Mouse (Mus musculus): ENCODE measurements at regions not wholly inside any gene's neighbourhood (a gene's known extent, or its start where the extent isn't known, plus 50 kb on each side); places are given as distances from the start of the nearest gene placed in this dataset.

DNA sequence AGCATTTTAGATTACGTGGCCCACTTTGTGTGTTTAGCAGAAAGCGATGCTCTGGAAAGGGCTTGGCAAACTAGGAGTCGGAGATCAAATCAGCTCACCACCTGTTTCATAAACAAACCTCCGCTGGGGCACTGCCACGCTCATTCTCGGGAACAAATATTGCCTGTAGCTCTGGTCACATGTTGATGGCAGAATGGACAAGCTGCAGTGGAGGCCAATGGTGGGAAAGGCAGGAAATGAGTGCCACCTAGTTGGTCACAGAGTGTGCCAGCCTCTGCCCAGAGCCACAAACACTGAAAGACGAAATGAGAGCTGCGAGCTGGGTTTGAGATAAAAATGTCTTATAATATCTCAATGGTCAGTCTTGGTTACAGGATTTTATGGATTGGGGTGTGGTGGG lies 259.2 kb upstream of the Csf3r start:
- no peak for DNase-seq (ENCODE audit: extremely low read depth, insufficient read length, low spot score)

DNA sequence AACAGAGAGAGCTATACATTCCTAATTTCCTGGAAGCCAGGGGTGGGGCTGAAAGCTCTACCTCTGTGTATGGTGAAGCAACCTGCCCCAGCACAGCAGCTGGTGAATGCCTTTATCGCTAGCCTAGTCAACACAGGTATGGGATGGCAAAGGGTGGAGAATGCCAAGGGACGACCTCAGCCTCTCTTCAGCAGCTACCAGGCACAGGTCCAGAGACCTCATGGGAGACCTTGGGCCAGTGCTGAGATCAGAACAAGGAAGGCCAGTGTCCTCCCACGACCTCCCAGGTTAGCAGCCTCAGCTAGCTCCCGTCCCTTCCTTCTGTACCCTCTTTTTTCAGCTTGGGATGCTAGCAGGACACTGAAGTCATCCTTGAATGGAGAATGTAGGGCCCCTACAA lies 247.2 kb upstream of the Csf3r start:
- no peak for DNase-seq (ENCODE audit: extremely low read depth, insufficient read length, low spot score)

- DNase-seq (ENCODE audit: extremely low read depth, insufficient read length, low spot score), result no peak
These were observed 244.2 kb upstream of the Csf3r start for GRCm38 (mm10) chr4:125780113-125780512.

GRCm38 (mm10) chr4:125780921-125781487 lies 243.3 kb upstream of the Csf3r start:
- DNase-seq (ENCODE audit: extremely low read depth, insufficient read length, low spot score), result no peak

GRCm38 (mm10) chr4:125782346-125782745 lies 242.0 kb upstream of the Csf3r start:
- DNase-seq (ENCODE audit: extremely low read depth, insufficient read length, low spot score), result no peak

DNA sequence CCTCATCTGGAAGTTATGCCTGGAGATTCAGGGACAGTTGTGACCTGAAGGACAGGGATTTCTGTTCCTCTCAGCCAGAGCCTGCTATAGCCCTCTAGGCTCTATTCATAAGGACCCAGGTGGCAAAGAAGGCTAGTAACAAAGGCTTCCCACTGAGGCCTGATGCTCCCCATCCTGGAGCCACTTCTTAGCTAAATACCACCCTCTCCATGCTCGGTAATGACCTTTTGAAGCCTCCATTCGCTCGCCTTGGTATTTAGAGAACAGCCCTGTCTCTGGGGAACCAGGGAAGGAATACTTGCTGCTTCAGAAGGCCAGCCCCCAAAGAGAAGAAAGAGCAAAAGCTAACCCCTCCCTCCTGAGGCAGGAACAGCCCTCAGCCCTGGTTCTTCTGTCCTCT lies 238.3 kb upstream of the Csf3r start:
- no peak for DNase-seq (ENCODE audit: extremely low read depth, insufficient read length, low spot score)

GRCm38 (mm10) chr4:125794679-125795078 lies 229.7 kb upstream of the Csf3r start:
- DNase-seq (ENCODE audit: extremely low read depth, insufficient read length, low spot score), result no peak

DNA sequence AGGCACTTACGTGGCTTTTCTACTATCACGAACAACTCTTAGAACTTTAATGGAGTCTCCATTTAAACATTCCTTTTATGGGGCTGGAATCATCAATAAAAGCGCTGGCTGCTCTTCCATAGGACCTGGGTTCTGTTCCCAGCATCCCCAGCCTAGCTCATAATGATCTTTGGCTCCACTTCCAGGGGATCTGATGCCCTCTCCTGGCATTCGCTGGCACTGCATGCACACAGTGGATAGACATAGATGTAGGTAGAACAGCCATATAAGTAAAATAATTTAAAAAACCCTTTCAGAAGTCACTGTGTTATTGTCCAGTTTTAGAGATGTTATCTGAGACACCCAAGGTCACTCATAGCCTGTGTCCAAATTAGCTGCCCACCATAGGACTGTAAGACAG lies 216.4 kb upstream of the Csf3r start:
- no peak for DNase-seq (ENCODE audit: extremely low read depth, insufficient read length, low spot score)

- no peak for DNase-seq (ENCODE audit: extremely low read depth, insufficient read length, low spot score)
These were observed 214.8 kb upstream of the Csf3r start for GRCm38 (mm10) chr4:125809446-125810108.

GRCm38 (mm10) chr4:125810247-125810646 lies 214.1 kb upstream of the Csf3r start:
- no peak for DNase-seq (ENCODE audit: extremely low read depth, insufficient read length, low spot score)

DNA sequence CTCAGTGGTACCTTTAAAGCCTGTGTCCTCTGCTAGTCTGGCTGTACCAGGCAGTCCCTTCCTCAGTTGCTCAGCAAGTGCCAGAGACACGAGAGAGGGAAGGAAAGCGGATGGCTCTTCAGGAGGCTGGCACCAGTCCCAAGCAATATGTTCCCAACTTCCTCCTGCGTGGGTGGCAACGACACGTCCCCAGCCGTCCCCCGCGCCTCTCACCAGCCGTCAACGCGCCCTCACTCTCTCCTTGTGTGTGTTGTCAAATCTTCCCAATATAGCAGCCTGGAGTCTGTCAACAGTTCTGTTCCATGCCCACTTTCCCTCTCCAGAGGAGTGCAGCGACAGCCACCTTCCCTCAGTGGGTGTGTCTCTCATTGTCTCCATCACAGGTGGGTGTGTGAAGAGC lies 210.0 kb upstream of the Csf3r start:
- no peak for DNase-seq (ENCODE audit: extremely low read depth, insufficient read length, low spot score)

DNA sequence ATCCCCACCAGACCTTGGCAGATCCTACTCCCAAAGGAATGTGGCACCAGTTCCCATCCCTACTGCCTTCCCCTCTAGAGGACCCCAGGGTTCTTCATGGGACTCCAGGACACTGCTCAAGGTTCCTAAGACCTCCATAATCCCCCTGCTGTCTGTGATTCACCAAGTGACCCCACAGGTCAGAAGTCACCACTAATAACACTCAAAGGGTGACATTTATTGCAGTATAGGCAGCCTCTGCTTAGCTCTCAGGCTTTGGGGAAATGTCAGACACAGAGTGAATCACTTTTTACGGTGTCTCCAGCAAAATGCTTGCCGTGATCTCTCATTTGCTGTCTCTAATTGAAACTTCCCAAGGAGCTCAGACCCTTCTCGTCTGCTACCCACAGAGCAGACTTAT lies 209.1 kb upstream of the Csf3r start:
- no peak for DNase-seq (ENCODE audit: extremely low read depth, insufficient read length, low spot score)

DNA sequence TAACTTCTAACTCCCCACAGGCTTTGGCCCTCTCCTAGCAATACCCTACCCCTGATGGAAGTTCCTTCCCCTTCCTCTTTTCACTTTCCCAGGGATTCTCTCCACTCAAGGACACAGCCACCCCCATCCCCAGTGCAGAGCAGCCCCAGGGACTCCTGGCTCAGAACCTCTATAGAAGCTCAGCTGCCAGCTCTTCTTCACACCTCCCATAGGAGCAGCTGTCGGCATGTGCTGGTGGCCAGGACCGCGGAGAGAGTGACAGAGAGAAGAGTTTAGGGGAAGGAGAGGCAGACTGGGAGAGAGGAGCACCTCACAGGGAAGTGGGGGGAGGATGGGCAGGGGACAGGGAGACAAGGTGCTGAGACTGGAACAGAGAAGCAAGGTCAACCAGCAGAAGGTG lies 199.8 kb upstream of the Csf3r start:
- DNase-seq (ENCODE audit: extremely low read depth, insufficient read length, low spot score), result no peak

GRCm38 (mm10) chr4:125826416-125826815 lies 197.9 kb upstream of the Csf3r start:
- DNase-seq (ENCODE audit: extremely low read depth, insufficient read length, low spot score), result no peak

DNA sequence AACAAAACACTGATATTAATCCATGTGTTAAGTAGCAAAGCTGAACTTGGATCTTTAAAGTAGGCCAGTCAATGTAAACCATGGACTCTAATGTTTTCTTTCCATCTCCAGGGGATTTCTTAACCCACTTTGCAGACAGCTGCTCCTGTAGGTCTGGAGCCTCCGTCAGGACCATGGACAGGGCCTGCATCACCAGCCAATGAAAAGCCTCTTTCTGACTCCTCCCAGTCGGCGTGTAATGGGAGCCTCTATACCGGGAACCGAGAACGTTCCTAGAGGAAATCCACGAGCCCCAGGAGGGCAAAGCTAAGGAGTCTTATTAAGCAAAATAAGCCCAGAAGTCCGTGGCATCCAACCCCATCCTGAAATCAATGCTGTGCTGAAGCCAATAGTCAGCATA lies 189.1 kb upstream of the Csf3r start:
- DNase-seq (ENCODE audit: extremely low read depth, insufficient read length, low spot score), result no peak

DNA sequence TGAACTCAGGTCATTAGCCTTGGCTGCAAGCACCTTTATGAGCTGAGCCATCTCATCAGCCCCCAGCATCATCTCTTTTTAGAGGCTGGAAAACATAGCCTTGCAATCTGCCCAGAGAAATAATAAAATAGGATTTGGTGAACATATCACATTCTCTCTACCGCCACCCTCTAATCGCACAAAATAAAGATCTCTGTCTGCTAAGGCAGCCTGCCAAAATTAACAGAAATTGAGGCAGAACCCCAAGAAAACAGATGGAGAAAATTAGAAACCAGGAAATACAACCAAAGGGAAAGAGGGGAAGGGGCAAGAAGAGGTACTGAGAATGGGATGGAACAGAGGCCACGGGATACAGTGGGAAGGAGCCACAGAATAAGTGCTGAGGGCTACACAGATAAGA lies 176.8 kb upstream of the Csf3r start:
- DNase-seq (ENCODE audit: extremely low read depth, insufficient read length, low spot score), result no peak

DNA sequence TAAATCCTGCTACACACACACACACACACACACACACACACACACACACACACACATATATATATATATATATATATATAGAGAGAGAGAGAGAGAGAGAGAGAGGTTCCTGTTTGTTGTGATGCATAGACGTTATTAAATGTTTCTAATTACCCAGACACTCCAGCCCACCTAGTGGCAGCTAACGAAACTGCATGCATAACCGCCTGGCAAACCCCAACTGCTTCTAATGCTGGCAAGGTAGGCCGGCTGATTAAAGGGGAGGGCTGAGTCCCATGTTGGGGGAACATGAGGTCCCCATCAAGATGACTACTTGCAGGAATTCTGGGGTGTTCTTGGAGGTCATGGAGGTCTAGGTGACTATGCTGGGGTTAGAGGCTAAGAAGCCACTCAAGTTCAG lies 174.1 kb upstream of the Csf3r start:
- no peak for DNase-seq (ENCODE audit: extremely low read depth, insufficient read length, low spot score)

GRCm38 (mm10) chr4:125852545-125852944 lies 171.8 kb upstream of the Csf3r start:
- DNase-seq (ENCODE audit: extremely low read depth, insufficient read length, low spot score), result no peak

DNA sequence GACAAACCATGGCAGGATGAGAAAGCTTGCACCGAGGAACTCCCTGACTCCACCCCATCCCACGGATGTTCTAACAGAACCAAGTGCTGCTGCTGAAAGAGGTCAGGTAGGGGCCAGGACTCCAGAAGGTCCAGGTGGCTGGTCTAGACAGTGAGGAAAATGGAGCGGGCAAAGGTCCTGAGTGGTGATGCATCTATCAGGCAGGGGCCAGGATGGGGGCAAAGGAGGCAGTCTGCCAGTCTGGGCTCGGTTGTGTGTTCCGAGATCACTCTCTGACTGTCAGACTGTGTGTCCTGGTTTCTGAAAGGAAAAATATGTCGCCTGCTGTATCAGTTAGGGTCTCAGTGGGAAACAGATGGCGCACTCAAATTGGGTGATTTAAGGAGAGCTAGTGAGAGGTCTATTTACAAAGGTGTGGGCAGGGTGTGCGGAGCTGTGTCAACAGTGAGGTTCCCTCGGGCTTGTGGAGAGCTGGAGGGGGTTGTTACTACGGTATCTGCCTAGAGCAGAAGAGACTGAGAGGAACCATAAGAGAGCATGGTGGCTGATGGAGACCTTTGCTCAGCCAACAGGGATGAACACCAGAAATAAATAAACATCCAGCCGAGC lies 168.3 kb upstream of the Csf3r start:
- DNase-seq (ENCODE audit: extremely low read depth, insufficient read length, low spot score), result no peak

- DNase-seq (ENCODE audit: extremely low read depth, insufficient read length, low spot score), result no peak
These were observed 167.6 kb upstream of the Csf3r start for GRCm38 (mm10) chr4:125856781-125857180.

GRCm38 (mm10) chr4:125865057-125865456 lies 159.3 kb upstream of the Csf3r start:
- DNase-seq (ENCODE audit: extremely low read depth, insufficient read length, low spot score), result no peak

DNA sequence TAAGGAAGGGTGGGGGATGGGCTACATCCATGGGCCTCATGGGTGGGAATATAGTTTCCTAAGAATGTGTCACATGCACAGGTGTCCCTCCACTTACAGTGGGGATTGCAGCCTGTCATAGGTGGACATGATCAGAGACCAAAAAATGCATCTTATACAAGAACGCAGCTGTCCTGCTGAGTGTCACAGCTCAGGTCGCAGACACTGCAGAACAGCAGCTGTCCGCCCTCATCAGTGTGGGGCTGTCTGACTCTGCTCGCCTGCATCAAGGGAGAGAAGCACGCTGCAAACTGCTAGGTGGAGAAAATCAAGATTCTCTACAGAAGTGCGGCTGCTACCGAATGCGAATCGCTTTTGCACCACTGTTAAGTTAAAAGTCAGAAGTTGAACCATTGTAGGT lies 158.6 kb upstream of the Csf3r start:
- no peak for DNase-seq (ENCODE audit: extremely low read depth, insufficient read length, low spot score)
